Mouse (Mus musculus) bone marrow, adult 2 months (tissue): ENCODE results near the gene Mapkap1.

Source experiments
- CTCF ChIP-seq: fragments of 200-500 bp; IDR thresholded peaks from 2 replicates; pipeline ENCODE4 v1.5.1; 2011; ENCODE audit warnings: low read length, control low read depth; ENCODE audit not compliant: control insufficient read depth, insufficient read depth
- POLR2A ChIP-seq: fragments of 200-500 bp; IDR thresholded peaks from 2 replicates; pipeline ENCODE4 v1.6.1; 2011; ENCODE audit warnings: low read depth, mild to moderate bottlenecking, control low read depth, low read length, borderline replicate concordance; ENCODE audit not compliant: control insufficient read depth

DNA sequence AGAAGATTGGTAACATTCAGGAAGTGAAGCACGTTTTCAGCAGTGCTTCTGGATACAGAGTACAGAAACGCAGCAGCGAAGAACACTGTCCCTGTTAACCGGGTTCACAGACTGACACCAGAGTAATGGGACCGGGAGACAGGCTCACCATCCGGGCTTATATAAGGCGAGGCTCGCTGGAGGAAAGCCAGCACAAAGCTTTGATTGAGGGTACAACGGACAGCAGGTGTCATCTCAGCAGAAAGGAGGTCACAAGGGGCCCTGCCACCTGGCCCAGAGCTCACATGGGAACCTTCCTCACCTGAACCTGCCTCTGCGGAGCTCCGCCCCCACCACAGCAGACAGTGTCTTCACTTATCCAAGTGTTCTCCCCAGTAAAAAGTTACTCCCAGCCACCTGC lies 267.3 kb downstream of the Mapkap1 start:
- TF ChIP-seq POLR2A (no peak), CTCF (no peak)
